22 mouse cellular contexts compared by ENCODE assay signal in genomic region chr11:71159439-71160136, GRCm38 (mm10). TPM values are rescaled to one million over a fixed set of nuclear protein-coding genes. Genes with fewer than 3 reads are reported as not detected.
"Had no signal": no experiment of that assay in that cellular context is flagged by ENCODE, and none has a peak within 500 bp of the region (broad histone marks: within the 10 kb centered on the region; RNA-seq: fewer than 3 reads in every experiment).

No protein-coding gene starts in this region.

- ATAC-seq: liver, embryonic 12.5 days had no signal

- H3K27me3 ChIP-seq: kidney, embryonic 15.5 days; liver, embryonic 12.5 days; liver, embryonic 15.5 days; neural tube, embryonic 12.5 days had no signal

- DNase-seq: kidney, adult 11 months; kidney, adult 8-10 months; kidney, postnatal 10 days; kidney, postnatal 36 days; layer of hippocampus, postnatal 36 days; lung, adult 18-20 months; lung, postnatal 14 days; midbrain, embryonic 14.5 days; retina, postnatal 1 day; right cerebral cortex, postnatal 25 days; thymus, adult 2 months; thymus, postnatal 14 days; thymus, postnatal 4 days had no signal

- H3K36me3 ChIP-seq: kidney, embryonic 15.5 days; liver, embryonic 12.5 days; liver, embryonic 15.5 days; neural tube, embryonic 12.5 days had no signal

- H3K9ac ChIP-seq: kidney, embryonic 15.5 days; liver, embryonic 12.5 days; liver, embryonic 15.5 days; neural tube, embryonic 12.5 days had no signal

- H3K27ac ChIP-seq: kidney, embryonic 15.5 days; left cerebral cortex, adult 2 months; liver, embryonic 12.5 days; liver, embryonic 15.5 days; macrophage; neural tube, embryonic 12.5 days; stomach, postnatal 0 days had no signal

- H3K9me3 ChIP-seq: kidney, embryonic 15.5 days; liver, embryonic 12.5 days; liver, embryonic 15.5 days; neural tube, embryonic 12.5 days had no signal

- H3K4me1 ChIP-seq: kidney, embryonic 15.5 days; liver, embryonic 12.5 days; liver, embryonic 15.5 days; neural tube, embryonic 12.5 days had no signal

- H3K4me2 ChIP-seq: kidney, embryonic 15.5 days; liver, embryonic 12.5 days; liver, embryonic 15.5 days; midbrain, embryonic 11.5 days; neural tube, embryonic 12.5 days had no signal

- H3K4me3 ChIP-seq: kidney, embryonic 15.5 days; left cerebral cortex, adult 2 months; liver, embryonic 12.5 days; liver, embryonic 15.5 days; neural tube, embryonic 12.5 days had no signal

RNA-seq across cellular contexts. Expression of gene Nlrp1a, which starts 15.1 kb away (rescaled TPM):
- polyA plus RNA-seq: midbrain, embryonic 14.5 days; neural tube, embryonic 12.5 days; stomach, embryonic 14.5 days; stomach, postnatal 0 days had no signal
